Mouse (Mus musculus): ENCODE measurements around the gene Gga2.

Gga2 gene

DNA sequence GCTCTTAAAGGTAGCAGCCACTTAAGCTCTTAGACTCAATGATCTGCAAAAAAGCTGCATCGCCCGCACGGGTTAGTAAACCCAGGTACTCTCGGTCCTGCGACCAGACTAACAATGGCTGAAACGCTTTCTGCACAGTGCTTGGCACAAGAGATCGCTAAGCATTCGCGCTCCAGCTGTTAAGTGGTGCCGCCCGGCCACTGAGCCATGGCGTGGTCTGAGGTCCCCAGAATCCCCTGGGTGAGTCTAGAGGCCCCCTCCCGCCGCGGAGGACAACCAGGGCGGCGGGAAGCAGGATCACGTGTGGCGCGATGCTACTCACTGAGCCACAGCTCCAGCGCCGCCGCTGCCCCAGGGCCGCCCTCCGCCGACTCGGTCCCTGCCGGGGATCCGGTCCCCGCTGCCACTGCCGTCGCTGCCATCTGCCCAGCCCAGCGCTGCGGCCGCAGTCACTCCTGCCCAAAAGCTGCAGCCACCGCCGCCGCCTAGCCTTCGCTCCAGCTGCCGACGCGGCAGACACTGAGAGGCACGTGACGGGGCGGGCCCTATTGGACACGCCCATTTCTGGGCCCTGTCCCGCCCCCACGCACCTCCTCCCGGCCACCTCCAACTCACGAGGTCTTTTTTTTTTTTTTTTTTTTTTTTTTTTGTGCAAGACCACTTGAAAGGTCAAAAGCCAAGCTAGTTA is at the start of gene Gga2:
Gene Gga2 (minus strand): TSS at position 556 of the 688 bp plus-strand sequence.
- DNase-seq (ENCODE audit: low spot score), result peak; percentile 55

DNA sequence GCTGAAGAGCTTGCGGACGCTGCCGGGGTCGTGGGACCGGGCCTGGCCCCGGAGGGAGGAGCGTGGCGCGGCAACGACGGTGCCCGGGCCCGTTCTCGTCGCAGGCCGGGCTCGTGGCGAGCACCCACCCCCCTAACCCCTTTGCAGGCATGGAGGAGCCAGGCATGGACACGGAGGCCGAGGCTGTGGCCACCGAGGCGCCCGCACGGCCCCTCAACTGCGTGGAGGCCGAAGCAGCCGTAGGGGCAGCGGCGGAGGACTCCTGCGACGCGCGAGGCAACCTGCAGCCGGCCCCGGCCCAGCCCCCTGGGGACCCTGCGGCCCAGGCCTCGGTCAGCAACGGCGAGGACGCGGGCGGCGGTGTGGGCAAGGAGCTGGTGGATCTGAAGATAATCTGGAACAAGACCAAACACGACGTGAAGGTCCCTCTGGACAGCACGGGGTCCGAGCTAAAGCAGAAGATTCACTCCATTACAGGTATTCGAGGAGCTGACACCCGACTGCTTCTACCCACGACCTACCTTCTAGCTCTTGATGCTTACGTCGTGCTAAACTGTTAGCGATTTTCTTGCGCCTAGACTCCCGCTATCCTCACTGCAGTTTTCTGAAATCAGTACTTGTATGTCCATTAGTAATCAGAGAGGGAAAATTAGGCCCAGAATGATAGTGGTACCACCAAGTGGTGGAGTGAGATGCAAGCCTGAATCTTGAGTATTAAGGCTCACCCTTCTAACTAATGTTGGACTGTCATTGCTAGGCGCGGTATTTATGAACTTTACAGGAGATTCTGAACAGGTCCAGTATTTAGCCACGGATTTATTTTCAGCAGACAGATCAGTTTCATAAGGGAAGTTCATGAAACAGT is 46.7 kb upstream of the Gga2 start:
- DNase-seq (ENCODE audit: low spot score), result no peak

DNA sequence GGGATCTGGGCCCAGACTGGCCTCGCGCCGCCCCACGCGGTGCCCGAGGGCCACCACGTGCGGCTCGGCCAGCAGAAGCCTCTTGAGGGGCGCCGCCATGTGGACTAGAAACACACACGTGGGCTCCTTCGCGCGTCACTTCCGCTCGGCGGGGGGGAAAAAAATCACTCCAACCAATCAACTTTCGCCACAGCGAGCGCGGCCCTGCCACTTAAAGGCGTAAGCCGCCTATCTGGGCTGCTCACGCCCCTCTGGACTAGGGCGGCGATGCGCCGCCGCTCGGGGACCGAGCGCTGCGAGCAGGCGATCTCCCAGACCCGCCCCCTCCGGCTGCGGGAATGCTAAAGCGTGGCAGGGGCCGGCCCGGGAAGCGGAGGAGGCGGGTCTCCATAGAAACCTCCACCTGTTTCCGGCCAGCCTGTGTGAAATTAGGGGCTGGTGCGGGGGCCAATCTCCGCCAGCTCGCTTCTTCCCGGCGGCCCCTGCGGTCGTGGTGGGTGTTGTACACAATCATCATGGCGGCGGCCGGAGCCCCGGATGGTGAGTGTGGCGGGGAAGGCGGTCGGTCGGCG is 46.0 kb upstream of the Gga2 start, which contains the start of the genes Ubfd1 and Ears2:
Gene Ubfd1 (plus strand): TSS at position 231 of the 572 bp plus-strand sequence.
Gene Ears2 (minus strand): TSS at position 319 of the 572 bp plus-strand sequence.
- DNase-seq (ENCODE audit: low spot score), result peak; percentile 81

DNA sequence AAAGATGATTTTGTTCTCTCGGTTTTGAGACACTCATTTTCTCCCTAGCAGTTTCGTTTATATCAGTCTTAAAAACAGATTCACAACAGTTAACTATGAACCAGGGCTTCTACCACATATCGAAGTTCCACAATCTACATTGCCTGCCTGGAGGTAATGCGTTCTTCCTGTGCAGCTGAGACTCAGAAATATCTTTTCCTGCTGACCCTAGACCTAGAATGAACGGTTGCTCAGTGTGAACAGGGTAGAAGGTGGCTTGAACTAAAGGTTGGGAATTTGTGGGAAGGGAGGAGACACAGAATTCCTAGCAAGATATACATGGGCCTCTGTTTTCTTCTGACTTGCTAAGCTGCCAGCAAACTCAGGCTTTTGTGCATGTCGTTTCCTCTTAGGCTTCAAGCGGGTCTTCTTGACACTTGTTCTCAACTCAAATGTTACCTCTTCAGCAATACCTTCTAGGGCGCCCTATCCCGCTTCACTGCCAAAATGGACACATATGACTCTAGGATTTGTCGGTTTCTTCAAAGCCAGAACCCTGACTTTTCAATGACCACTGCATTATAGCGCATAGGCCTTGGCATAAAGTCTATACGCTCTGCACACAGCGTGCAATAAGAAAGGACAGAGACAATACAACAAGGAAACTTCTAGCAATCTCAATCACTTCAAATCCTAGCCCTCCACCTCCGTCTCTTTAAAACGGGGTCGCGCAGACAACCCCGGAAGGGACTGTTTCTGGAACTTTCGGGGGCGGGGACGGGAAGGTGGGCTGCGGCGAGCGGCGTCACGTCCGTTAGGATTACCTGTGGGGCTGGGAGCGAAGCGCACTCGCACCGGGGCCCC is 45.3 kb upstream of the Gga2 start:
- no peak for DNase-seq (ENCODE audit: low spot score)

DNA sequence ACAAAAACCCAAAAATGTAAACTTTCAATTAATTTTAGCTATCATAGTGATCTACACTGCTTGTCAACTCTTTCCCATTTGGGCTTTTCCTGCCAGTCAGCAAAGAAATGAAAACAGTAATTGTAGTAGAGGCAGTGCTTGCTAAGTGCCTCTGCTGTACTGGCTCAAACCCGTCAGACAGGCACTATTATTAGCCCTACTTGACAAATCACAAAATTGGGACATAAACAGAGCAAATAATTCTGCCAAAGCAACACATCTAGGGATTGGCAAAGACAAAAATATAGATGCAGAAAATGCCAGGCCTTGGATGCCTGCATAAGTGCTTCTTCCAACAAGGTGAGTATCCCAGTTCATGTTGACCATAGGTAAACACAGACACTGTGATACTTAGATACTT is 44.6 kb upstream of the Gga2 start:
- no peak for DNase-seq (ENCODE audit: low spot score)

DNA sequence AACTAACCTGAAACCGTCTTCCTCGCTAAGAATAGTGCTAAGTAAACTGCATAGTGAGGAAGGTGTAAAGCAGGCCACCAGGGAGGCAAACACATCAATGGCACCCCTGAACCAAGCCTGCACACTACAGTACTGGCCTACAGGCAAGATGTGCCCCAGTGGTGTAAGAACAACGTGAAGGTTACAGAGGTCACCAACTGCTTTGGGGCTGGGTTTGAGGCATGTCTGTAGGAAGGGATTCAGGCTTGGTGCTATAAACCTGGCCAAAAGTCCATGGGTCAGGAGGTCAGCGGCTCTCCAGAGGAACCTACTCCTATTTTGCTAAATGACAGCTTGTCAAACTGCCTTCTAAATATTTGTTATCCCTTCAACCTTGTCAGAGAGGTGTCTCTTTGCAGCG is 35.6 kb upstream of the Gga2 start:
- DNase-seq (ENCODE audit: low spot score), result no peak

DNA sequence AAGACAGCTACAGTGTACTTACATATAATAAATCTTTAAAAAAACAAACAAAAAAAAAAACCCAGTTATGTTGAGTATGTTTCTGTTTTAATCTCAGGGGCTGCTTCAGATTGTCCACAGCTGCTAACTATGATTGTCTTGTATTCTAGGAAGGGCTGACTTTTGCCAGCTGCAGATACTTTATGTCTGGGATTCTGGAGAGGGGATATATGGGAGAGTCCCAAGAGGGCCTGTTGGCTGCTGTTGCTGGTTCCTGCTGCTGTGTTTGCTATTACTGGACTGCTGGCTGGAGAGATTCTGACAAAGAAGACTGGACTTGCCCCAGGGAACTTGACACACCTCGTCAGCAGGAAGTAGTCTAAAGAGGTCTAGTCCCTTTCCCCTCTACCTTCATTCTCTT is 29.8 kb upstream of the Gga2 start:
- DNase-seq (ENCODE audit: low spot score), result no peak

DNA sequence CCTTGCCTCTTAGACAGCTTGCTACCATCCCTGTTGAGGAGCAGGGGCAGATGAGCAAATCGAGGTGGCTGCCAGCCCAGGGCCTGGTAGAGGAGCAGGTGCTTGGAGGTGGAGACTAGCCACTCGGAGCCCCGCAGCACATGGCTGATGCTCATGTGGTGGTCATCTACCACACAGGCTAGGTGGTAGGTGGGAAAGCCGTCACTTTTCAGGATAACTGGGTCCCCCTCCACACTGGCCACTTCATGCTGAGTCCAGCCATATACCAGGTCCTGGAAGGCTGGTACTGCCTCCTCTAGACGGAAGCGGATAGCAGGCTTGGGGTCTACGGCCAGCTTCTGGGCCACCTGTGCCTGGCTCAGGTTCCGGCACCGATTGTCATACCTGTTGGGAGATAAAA is 27.2 kb upstream of the Gga2 start:
- no peak for DNase-seq (ENCODE audit: low spot score)

DNA sequence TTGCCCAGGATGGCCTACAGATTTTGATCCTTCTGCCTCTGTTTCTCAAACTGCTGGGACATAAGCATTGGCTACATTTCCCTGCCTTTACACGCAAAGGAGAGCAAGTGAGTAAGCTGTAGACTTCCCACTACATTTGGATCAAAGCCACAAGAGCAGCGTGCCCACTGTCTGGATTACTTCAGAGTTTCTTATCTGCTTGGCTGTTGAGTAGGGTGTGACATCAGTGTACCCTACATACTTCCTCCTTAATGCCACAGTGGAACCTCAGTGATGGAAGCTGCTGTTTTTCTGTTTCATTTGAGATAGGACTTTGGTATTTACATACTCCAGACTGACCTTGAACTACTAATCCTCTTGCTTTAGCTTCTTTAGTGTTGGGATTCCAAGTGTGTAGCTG is 25.8 kb upstream of the Gga2 start:
- no peak for DNase-seq (ENCODE audit: low spot score)

DNA sequence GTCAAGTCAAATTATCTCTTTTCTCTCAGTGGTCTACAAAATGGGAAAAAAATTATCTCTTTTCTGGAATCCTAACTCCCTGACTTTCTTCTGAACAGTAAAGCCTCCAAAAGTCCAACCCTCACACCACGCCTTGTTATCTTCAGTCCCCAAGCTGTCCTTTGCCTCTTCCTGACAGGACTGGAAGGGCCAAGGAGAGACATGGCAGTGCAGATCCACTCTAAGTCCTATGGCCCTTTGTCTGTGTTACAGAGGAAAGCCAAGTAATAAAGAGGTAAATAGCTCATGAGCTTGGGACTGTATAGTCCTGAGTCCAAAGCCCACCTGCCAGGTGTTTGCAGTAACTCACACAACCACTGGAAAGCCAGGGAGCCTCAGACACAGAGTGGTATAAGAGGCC is 24.7 kb upstream of the Gga2 start:
- DNase-seq (ENCODE audit: low spot score), result no peak

DNA sequence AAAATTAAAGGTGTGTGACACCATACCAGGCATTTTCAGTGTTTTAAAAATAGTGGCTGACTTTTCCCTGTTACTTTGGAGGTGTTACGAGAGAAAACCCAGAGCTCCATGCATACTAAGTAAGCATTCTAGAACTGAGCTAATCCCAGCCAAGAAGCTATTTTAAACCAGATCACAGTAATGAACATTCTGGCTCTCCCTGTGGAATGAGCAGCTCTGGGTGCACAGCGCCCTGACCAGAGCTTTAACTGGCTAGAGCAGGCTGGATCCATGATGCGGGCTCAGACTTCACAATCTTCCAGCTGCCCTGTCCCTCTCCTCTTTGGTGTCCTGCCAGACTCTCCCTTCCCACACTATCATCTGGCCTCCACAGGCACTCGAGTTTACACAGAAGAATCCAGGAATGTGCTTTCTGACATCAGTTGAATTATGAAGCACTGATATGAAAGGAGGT is 24.2 kb upstream of the Gga2 start:
- no peak for DNase-seq (ENCODE audit: low spot score)

DNA sequence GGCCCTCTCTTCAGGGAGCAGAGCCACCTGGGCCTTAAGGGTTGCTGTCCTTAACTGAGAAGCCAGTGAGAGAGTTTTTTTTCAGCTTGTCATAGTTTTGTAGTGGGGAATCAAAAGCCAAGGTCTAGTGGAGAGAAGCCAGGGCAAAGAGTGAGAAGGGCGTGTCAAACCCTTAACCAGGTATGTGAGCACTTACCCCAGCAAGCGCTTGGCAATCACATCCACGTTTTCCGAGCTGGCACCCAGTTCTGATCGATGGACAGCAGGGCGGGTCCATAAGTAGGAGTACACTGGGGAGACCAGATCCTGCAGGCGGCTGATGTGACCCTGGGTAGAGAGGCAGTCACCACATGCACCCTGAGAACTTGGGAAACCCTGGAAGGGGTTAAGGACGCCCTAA is 23.1 kb upstream of the Gga2 start:
- DNase-seq (ENCODE audit: low spot score), result no peak

DNA sequence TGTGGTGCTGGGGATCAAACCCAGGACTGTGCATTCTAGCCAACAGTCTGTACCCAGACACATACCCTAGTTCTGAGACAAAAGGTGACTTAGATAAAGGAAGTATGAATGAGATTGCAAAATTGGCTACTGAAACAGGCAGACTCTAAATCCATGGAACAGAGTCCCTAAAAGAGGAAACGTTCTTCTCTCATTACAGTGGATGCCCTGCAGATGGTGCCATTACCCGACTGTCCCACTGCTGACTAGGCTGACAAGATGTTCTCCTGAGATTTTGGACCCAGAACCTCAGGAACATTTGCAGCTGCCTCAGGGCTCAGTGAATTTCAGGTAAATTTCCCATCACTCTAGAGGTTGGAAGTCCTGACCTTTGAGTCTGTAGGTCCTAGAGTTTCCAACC is 13.3 kb upstream of the Gga2 start:
- DNase-seq (ENCODE audit: low spot score), result no peak

DNA sequence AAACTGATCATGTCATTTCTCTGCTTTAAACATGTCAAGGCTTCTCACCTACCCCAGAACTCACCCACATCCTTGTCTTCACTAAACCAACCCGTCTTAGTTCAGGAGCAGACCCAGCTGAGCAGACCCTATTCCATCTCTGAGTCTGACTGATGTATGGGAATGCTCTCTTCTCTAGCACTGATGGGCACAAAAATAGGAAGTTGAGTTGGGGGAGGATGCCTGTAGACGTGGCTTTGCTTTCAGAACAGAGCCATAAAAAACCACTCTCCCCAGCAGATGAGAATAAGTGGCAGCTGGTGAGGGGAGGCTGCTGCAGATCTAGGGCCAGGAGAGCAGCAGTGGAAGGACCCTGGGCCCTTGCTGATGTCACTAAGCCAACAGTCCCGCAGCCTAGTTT is 12.3 kb upstream of the Gga2 start:
- DNase-seq (ENCODE audit: low spot score), result no peak

DNA sequence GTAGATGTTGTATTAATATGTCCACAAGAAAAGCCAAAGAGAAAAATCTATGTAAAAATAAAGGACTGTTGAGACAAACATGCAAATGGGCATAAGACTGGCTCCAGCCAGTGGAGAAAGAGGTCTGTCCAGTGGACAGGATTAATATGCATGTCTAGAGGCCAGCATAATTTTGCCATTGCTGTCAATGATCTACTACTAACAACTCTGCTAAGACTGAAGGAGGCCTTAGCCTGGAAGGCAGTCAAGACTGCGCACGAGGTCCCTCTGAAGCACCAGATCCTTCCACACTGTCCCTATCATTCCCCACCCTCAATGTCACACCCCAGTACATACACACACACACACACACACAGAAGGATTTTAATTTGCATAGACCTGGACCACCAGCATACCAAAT is 1.1 kb upstream of the Gga2 start:
- DNase-seq (ENCODE audit: low spot score), result no peak

DNA sequence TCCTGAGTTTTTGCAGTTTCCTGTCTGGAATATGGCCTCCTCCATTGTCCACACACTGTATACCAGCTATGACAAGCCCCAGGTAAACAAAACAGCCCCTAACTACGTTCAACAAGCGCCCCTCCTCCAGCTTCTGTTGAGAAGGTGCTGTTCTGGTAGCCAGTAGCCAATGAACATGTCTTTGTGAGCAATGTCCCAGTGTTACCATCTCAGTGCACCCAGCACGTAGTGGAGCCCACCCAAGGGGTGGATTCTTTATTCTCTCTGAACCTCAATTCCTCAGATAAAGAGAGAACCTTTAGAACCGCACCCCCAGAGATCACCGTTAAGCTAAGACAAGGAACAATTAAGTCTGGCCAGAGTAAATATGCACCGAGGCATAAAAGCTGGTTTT is 752 bp downstream of the Gga2 start:
- DNase-seq (ENCODE audit: low spot score), result no peak

DNA sequence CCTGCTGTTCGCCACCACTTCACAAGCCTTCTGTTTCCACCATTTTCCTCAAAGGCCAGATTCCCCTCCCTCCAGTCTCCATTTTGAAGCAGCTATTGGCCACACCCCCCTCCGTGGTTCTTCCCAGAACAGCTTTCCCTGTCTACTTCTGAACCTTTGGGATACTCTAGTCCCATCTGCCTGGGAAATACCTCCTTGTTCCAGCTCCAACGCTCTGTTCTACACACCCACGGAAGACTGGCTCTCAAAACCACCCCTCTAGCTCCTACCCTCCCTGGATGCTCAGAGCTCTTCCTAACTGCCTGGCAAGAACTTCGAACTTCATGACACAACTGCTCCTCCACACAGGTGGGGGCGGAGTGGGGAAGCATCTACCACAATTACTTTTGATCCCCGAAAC is 2.0 kb downstream of the Gga2 start:
- DNase-seq (ENCODE audit: low spot score), result no peak

DNA sequence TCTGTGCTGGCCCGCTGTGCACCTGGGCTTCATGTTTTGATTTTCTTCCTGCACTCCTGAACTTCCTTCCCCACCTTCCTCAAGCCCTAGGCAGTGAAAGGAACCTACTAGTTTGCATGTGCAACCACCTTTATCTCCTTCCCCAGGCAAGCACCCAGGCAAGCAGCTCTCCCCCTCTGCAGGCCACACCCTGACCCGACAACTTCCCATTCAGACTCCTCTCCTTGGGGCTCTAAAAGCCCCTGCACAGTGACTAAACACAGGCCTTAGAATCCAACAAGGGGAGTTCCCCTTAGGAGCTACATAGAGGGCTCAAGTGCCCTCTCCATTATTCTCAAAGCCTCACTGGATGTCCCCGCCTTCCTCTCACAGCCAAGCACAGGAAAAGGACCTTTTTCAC is 2.8 kb downstream of the Gga2 start:
- DNase-seq (ENCODE audit: low spot score), result no peak

DNA sequence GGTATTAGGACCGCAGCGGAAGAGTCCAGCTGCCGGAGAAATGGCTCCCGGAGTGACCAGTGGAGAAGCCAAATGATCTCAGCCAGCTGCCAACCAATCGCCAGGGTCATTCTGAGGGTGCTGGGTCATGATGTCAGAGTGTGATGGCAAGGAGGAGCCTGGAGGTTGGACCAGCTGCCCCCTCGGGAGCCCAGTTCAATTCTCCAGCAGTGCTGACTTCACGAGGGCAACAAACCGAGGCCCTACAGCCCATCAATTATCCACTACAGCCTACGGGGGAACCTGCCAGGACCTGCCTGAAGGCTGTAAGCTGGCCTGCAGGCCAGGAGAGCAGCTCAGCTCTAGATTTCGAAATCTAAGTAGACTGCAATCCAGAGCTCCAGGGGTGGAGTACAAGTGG is 5.3 kb downstream of the Gga2 start:
- no peak for DNase-seq (ENCODE audit: low spot score)

DNA sequence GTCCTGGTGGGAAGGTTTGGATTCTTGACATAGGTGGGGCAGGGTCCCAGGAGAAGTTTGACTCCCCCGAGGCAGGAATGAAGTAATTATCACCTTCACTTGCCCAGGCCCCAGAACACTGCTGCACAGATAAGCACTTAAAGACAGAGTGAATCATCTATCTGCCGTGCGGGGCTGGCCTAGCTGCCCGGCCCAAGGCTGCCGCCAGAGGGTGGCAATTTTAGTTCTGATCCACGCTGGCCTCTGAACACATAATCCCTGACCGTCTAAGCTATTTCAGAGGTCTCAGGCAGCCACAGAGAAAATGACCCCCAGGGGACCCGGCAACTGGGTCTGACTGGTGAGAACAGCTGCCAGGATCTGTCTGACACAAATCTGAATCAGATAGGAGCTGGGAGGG is 5.9 kb downstream of the Gga2 start:
- DNase-seq (ENCODE audit: low spot score), result no peak

DNA sequence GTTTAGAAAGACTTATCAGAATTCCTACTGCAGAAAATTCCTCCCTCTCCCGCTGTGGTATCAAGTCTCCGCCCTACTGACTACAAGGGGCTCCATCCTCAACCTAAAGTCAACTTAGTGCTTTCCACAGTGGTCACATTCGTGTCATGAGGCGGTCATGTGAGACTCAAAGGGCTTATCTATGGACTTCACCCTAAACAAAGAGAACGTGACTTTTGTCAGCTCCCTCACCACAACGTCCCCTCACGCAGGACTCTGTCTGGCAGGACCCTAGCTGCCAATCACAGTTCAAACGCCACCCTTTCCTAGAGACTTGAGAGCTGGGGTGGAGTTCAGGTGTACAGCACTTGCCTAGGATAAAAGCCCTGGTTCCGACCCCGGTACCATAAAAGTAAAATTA is 8.1 kb downstream of the Gga2 start:
- no peak for DNase-seq (ENCODE audit: low spot score)

DNA sequence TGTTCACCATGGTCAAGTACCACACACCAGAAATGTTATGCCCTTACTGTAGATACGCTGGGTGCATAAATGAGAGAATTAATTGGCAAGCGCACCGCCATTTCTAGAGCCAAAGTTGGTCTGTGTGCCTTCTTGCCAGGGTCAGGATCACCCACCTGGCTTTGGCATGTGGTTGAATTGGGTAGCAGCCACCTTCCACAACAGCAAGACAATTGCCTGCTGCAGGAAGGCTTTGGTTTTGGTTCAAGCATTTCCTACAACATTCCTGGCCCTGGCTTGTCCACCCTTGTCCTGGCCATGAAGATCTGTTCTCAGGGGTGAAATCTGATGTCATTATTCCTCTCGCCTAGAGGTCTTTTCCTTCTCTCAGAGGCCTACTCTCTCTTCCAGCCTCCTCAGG is 8.7 kb downstream of the Gga2 start:
- no peak for DNase-seq (ENCODE audit: low spot score)

Measured in urinary bladder, postnatal 10 days (tissue).